Mouse (Mus musculus) forebrain, postnatal 0 days (tissue): ENCODE measurements around the gene Rnf130. TPM values are rescaled to one million over a fixed set of nuclear protein-coding genes. Genes with fewer than 3 reads are reported as not detected.

ENCODE experiments used
- ATAC-seq: fragments of 200-750 bp; cut with Nextera tagmentation; 2 replicates; pipeline ENCODE4 v1.8.0; 2017; ENCODE audit warnings: mild to moderate bottlenecking, moderate library complexity
- DNase-seq: peaks from one replicate; pipeline ENCODE4 v3.0.0-alpha.2; 2015
- H3K27ac ChIP-seq: fragments of 300-500 bp; sonication (generic); 2 replicates; pipeline ENCODE4 v1.5.1; 2014; ENCODE audit warnings: low read depth, mild to moderate bottlenecking, antibody characterized with exemption, low read length, moderate library complexity, mixed read lengths
- H3K27me3 ChIP-seq: fragments of 300-500 bp; sonication (generic); 2 replicates; pipeline ENCODE4 v1.6.1; 2014; ENCODE audit warnings: mild to moderate bottlenecking, low read length, mixed read lengths; ENCODE audit not compliant: insufficient read depth
- H3K36me3 ChIP-seq: fragments of 300-500 bp; sonication (generic); 2 replicates; pipeline ENCODE4 v1.6.1; 2014; ENCODE audit warnings: mild to moderate bottlenecking, moderate library complexity; ENCODE audit not compliant: insufficient read depth
- H3K4me1 ChIP-seq: fragments of 300-500 bp; sonication (generic); 2 replicates; pipeline ENCODE4 v1.6.1; 2014; ENCODE audit warnings: antibody characterized with exemption; ENCODE audit not compliant: insufficient read depth
- H3K4me2 ChIP-seq: fragments of 300-500 bp; sonication (generic); 2 replicates; pipeline ENCODE4 v1.6.1; 2014; ENCODE audit warnings: low read depth, mild to moderate bottlenecking, moderate library complexity
- H3K4me3 ChIP-seq: fragments of 300-500 bp; sonication (generic); 2 replicates; pipeline ENCODE4 v1.5.1; 2014; ENCODE audit warnings: low read depth, low read length, mixed read lengths
- H3K9ac ChIP-seq: fragments of 300-500 bp; sonication (generic); 2 replicates; pipeline ENCODE4 v1.6.1; 2014; ENCODE audit warnings: mild to moderate bottlenecking
- H3K9me3 ChIP-seq: fragments of 300-500 bp; sonication (generic); 2 replicates; pipeline ENCODE4 v1.6.1; 2016; ENCODE audit warnings: low read length
- CTCF ChIP-seq: sonication (generic); IDR thresholded peaks from 2 replicates; pipeline ENCODE4 v1.5.1; 2016; ENCODE audit warnings: antibody characterized with exemption, control low read depth, low read depth
- WGBS: fragments of 180-500 bp; shearing (Covaris S2); extraction: QIAGEN DNeasy Blood & Tissue Kit; methylation state at CpG from one replicate; pipeline ENCODE4 v1.1.7; 2014; 5-methylcytosine and 5-hydroxymethylcytosine counted together
- polyA plus RNA-seq: library from polyadenylated mRNA; unstranded; fragments of >200 nt; fragmentation: Nextera tagmentation; extraction: Ambion mirVana; gene quantifications from 2 replicates; pipeline ENCODE4 v1.2.1, GENCODE M21; 2015
- total RNA-seq: library from RNA; depleted of rRNA; stranded (reverse); fragments of >200 nt; gene quantifications from 2 replicates; pipeline ENCODE4 v1.2.3, GENCODE M21; 2014

The Rnf130 gene
- total and polyA plus RNA-seq, 2 experiments from 2014 or later: 61.1 to 116 TPM

- no peaks in the 10 kb centered on the region for H3K9me3 ChIP-seq
- TF ChIP-seq CTCF: no peak
- H3K27me3 ChIP-seq: no peaks in the 10 kb centered on the region
- no peak overlapping the region for H3K27ac ChIP-seq
- no peak for ATAC-seq
- no peak overlapping the region for H3K4me2 ChIP-seq
- DNase-seq: no peak
- H3K4me3 ChIP-seq: no peak overlapping the region
- H3K9ac ChIP-seq: no peak overlapping the region
- 94% methylated on average over 4 of the region's 4 CpGs for WGBS
- H3K36me3 ChIP-seq: no peaks in the 10 kb centered on the region
- H3K4me1 ChIP-seq: no peaks in the 10 kb centered on the region
Measured at GRCm38 (mm10) chr11:50002853-50003252, 22.3 kb upstream of the Rnf130 start.

- H3K4me3 ChIP-seq: no peak overlapping the region
- no peaks in the 10 kb centered on the region for H3K9me3 ChIP-seq
- 58% methylated on average over 10 of the region's 10 CpGs for WGBS
- no peak overlapping the region for H3K4me2 ChIP-seq
- H3K36me3 ChIP-seq: no peaks in the 10 kb centered on the region
- ATAC-seq (no peak), DNase-seq (no peak)
- TF ChIP-seq CTCF: no peak
- H3K4me1 ChIP-seq: no peaks in the 10 kb centered on the region
- H3K27ac ChIP-seq: no peak overlapping the region
- H3K9ac ChIP-seq: no peak overlapping the region
- no peaks in the 10 kb centered on the region for H3K27me3 ChIP-seq
Measured at GRCm38 (mm10) chr11:50007776-50008175, 17.4 kb upstream of the Rnf130 start.

- WGBS: 17% methylated on average over 5 of the region's 5 CpGs
- no peak overlapping the region for H3K27ac ChIP-seq
- no peak overlapping the region for H3K4me3 ChIP-seq
- H3K27me3 ChIP-seq: no peaks in the 10 kb centered on the region
- DNase-seq: no peak
- no peaks in the 10 kb centered on the region for H3K36me3 ChIP-seq
- no peak for TF ChIP-seq CTCF
- H3K9me3 ChIP-seq: no peaks in the 10 kb centered on the region
- no peak overlapping the region for H3K9ac ChIP-seq
- no peak overlapping the region for H3K4me2 ChIP-seq
- ATAC-seq: no peak
- no peaks in the 10 kb centered on the region for H3K4me1 ChIP-seq
Measured at GRCm38 (mm10) chr11:50008231-50008630, 16.9 kb upstream of the Rnf130 start.

- Histone ChIP-seq H3K4me2 (no peak overlapping the region), H3K9ac (no peak overlapping the region), H3K4me1 (no peaks in the 10 kb centered on the region), H3K27me3 (no peaks in the 10 kb centered on the region), H3K36me3 (no peaks in the 10 kb centered on the region), H3K9me3 (no peaks in the 10 kb centered on the region), H3K4me3 (no peak overlapping the region), H3K27ac (no peak overlapping the region)
- no peak for TF ChIP-seq CTCF
- WGBS: 60% methylated on average over 5 of the region's 6 CpGs
- DNase-seq (no peak), ATAC-seq (no peak)
Measured at GRCm38 (mm10) chr11:50013016-50013415, 12.1 kb upstream of the Rnf130 start.

- Histone ChIP-seq H3K9me3 (no peaks in the 10 kb centered on the region), H3K36me3 (no peaks in the 10 kb centered on the region), H3K4me2 (no peak overlapping the region), H3K9ac (no peak overlapping the region), H3K27me3 (no peaks in the 10 kb centered on the region), H3K4me1 (no peaks in the 10 kb centered on the region), H3K27ac (0 out of 2 replicates have a peak overlapping the region, but pooled peaks have one; percentile 15), H3K4me3 (no peak overlapping the region)
- DNase-seq: peak; percentile 26
- ATAC-seq: peak; percentile 64
- TF ChIP-seq CTCF: no peak
- 63% methylated on average over 5 of the region's 5 CpGs for WGBS
Measured at GRCm38 (mm10) chr11:50016503-50016902, 8.6 kb upstream of the Rnf130 start.

- Histone ChIP-seq H3K9ac (no peak overlapping the region), H3K36me3 (no peaks in the 10 kb centered on the region), H3K4me1 (no peaks in the 10 kb centered on the region), H3K27ac (no peak overlapping the region), H3K9me3 (no peaks in the 10 kb centered on the region), H3K4me2 (no peak overlapping the region), H3K4me3 (no peak overlapping the region), H3K27me3 (no peaks in the 10 kb centered on the region)
- 86% methylated on average over 7 of the region's 7 CpGs for WGBS
- no peak for ATAC-seq
- no peak for DNase-seq
- TF ChIP-seq CTCF: no peak
Measured at GRCm38 (mm10) chr11:50017511-50017910, 7.6 kb upstream of the Rnf130 start.

GRCm38 (mm10) chr11:50018848-50019247, 6.3 kb upstream of the Rnf130 start:
- no peak for ATAC-seq
- H3K9ac ChIP-seq: no peak overlapping the region
- no peak for DNase-seq
- H3K27ac ChIP-seq: no peak overlapping the region
- no peaks in the 10 kb centered on the region for H3K36me3 ChIP-seq
- no peaks in the 10 kb centered on the region for H3K27me3 ChIP-seq
- H3K4me3 ChIP-seq: no peak overlapping the region
- TF ChIP-seq CTCF: no peak
- H3K4me2 ChIP-seq: no peak overlapping the region
- no peaks in the 10 kb centered on the region for H3K9me3 ChIP-seq
- no peaks in the 10 kb centered on the region for H3K4me1 ChIP-seq

- Histone ChIP-seq H3K9ac (no peak overlapping the region), H3K36me3 (no peaks in the 10 kb centered on the region), H3K27me3 (no peaks in the 10 kb centered on the region), H3K4me3 (no peak overlapping the region), H3K4me1 (peaks cover 7% of the 10 kb centered on the region; the same call in 1 of the 2 replicates), H3K9me3 (no peaks in the 10 kb centered on the region), H3K27ac (no peak overlapping the region), H3K4me2 (no peak overlapping the region)
- ATAC-seq (no peak), DNase-seq (no peak)
- no peak for TF ChIP-seq CTCF
- WGBS: 75% methylated on average over 3 of the region's 3 CpGs
Measured at GRCm38 (mm10) chr11:50022085-50022484, 3.1 kb upstream of the Rnf130 start.
